Mouse (Mus musculus) midbrain, embryonic 13.5 days (tissue): ENCODE measurements around the gene Agpat4. TPM values are rescaled to one million over a fixed set of nuclear protein-coding genes. Genes with fewer than 3 reads are reported as not detected.

Source experiments
- ATAC-seq: fragments of 200-750 bp; cut with Nextera tagmentation; 2 replicates; pipeline ENCODE4 v1.8.0; 2017; ENCODE audit warnings: mild to moderate bottlenecking, moderate TSS enrichment, moderate library complexity
- H3K27ac ChIP-seq: fragments of 300-500 bp; sonication (generic); 2 replicates; pipeline ENCODE4 v1.5.1; 2015; ENCODE audit warnings: inconsistent platforms, mild to moderate bottlenecking, moderate library complexity
- H3K27me3 ChIP-seq: fragments of 300-500 bp; sonication (generic); 2 replicates; pipeline ENCODE4 v1.6.1; 2015; ENCODE audit warnings: mild to moderate bottlenecking, inconsistent platforms
- H3K36me3 ChIP-seq: fragments of 300-500 bp; sonication (generic); 2 replicates; pipeline ENCODE4 v1.6.1; 2015; ENCODE audit warnings: mild to moderate bottlenecking, inconsistent platforms
- H3K4me1 ChIP-seq: fragments of 300-500 bp; sonication (generic); replicated peaks from 2 replicates; pipeline ENCODE4 v1.6.1; 2015; ENCODE audit warnings: inconsistent platforms
- H3K4me2 ChIP-seq: fragments of 300-500 bp; sonication (generic); replicated peaks from 2 replicates; pipeline ENCODE4 v1.6.1; 2015; ENCODE audit warnings: moderate library complexity, mild to moderate bottlenecking, inconsistent platforms
- H3K4me3 ChIP-seq: fragments of 300-500 bp; sonication (generic); replicated peaks from 2 replicates; pipeline ENCODE4 v1.5.1; 2015; ENCODE audit warnings: mild to moderate bottlenecking, inconsistent platforms
- H3K9ac ChIP-seq: fragments of 300-500 bp; sonication (generic); replicated peaks from 2 replicates; pipeline ENCODE4 v1.6.1; 2015; ENCODE audit warnings: mild to moderate bottlenecking, inconsistent platforms
- H3K9me3 ChIP-seq: fragments of 300-500 bp; sonication (generic); 2 replicates; pipeline ENCODE4 v1.6.1; 2016; ENCODE audit warnings: mild to moderate bottlenecking, inconsistent platforms
- WGBS: fragments of 180-500 bp; shearing (Covaris S2); methylation state at CpG from one replicate; pipeline ENCODE4 v1.1.7; 2015; 5-methylcytosine and 5-hydroxymethylcytosine counted together
- polyA plus RNA-seq: library from polyadenylated mRNA; unstranded; fragments of >200 nt; fragmentation: Nextera tagmentation; extraction: Ambion mirVana; gene quantifications from 2 replicates; pipeline ENCODE4 v1.2.1, GENCODE M21; 2015

Gene Agpat4
- polyA plus RNA-seq, 1 experiment from 2014 or later = 51.9 TPM

- H3K27me3 ChIP-seq = no peaks in the 10 kb centered on the region
- H3K36me3 ChIP-seq = peaks cover 46% of the 10 kb centered on the region
- no peak overlapping the region for H3K4me2 ChIP-seq
- H3K9ac ChIP-seq = no peak overlapping the region
- ATAC-seq = no peak
- H3K9me3 ChIP-seq = no peaks in the 10 kb centered on the region
- no peak overlapping the region for H3K4me3 ChIP-seq
- no peak overlapping the region for H3K27ac ChIP-seq
- 0 out of 2 replicates have a peak, but pooled peaks cover 3% of the 10 kb centered on the region for H3K4me1 ChIP-seq
- 78% methylated on average over 4 of the region's 4 CpGs for WGBS
Observed at GRCm38 (mm10) chr17:12127056-12127455, 8.6 kb downstream of the Agpat4 start.

- WGBS = 81% methylated on average over 2 of the region's 2 CpGs
- no peaks in the 10 kb centered on the region for H3K27me3 ChIP-seq
- H3K9me3 ChIP-seq = no peaks in the 10 kb centered on the region
- no peak overlapping the region for H3K9ac ChIP-seq
- H3K27ac ChIP-seq = no peak overlapping the region
- peaks cover 56% of the 10 kb centered on the region for H3K36me3 ChIP-seq
- no peaks in the 10 kb centered on the region for H3K4me1 ChIP-seq
- no peak overlapping the region for H3K4me3 ChIP-seq
- ATAC-seq = no peak
- no peak overlapping the region for H3K4me2 ChIP-seq
Observed at GRCm38 (mm10) chr17:12128976-12129375, 10.5 kb downstream of the Agpat4 start.

- H3K36me3 ChIP-seq = peaks cover 48% of the 10 kb centered on the region
- no peak overlapping the region for H3K4me2 ChIP-seq
- no peak overlapping the region for H3K27ac ChIP-seq
- no peak for ATAC-seq
- 87% methylated on average over 5 of the region's 5 CpGs for WGBS
- no peak overlapping the region for H3K4me3 ChIP-seq
- no peaks in the 10 kb centered on the region for H3K27me3 ChIP-seq
- H3K9me3 ChIP-seq = no peaks in the 10 kb centered on the region
- H3K4me1 ChIP-seq = no peaks in the 10 kb centered on the region
- H3K9ac ChIP-seq = no peak overlapping the region
Observed at GRCm38 (mm10) chr17:12131171-12131570, 12.7 kb downstream of the Agpat4 start.

GRCm38 (mm10) chr17:12131581-12131980, 13.1 kb downstream of the Agpat4 start:
- Histone ChIP-seq H3K36me3 (peaks cover 44% of the 10 kb centered on the region), H3K4me1 (no peaks in the 10 kb centered on the region), H3K4me3 (no peak overlapping the region), H3K9me3 (no peaks in the 10 kb centered on the region), H3K4me2 (no peak overlapping the region), H3K9ac (no peak overlapping the region), H3K27ac (no peak overlapping the region), H3K27me3 (no peaks in the 10 kb centered on the region)
- 95% methylated on average over 7 of the region's 7 CpGs for WGBS
- ATAC-seq = no peak

GRCm38 (mm10) chr17:12132904-12133303, 14.4 kb downstream of the Agpat4 start:
- H3K4me1 ChIP-seq = no peaks in the 10 kb centered on the region
- 97% methylated on average over 3 of the region's 3 CpGs for WGBS
- no peaks in the 10 kb centered on the region for H3K9me3 ChIP-seq
- no peak overlapping the region for H3K4me2 ChIP-seq
- peaks cover 35% of the 10 kb centered on the region for H3K36me3 ChIP-seq
- H3K27ac ChIP-seq = no peak overlapping the region
- no peak for ATAC-seq
- no peak overlapping the region for H3K9ac ChIP-seq
- H3K27me3 ChIP-seq = no peaks in the 10 kb centered on the region
- no peak overlapping the region for H3K4me3 ChIP-seq

- peaks cover 35% of the 10 kb centered on the region for H3K36me3 ChIP-seq
- ATAC-seq = no peak
- H3K27me3 ChIP-seq = no peaks in the 10 kb centered on the region
- H3K9me3 ChIP-seq = no peaks in the 10 kb centered on the region
- H3K4me3 ChIP-seq = no peak overlapping the region
- no peak overlapping the region for H3K9ac ChIP-seq
- no peak overlapping the region for H3K4me2 ChIP-seq
- no peak overlapping the region for H3K27ac ChIP-seq
- 97% methylated on average over 8 of the region's 8 CpGs for WGBS
- no peaks in the 10 kb centered on the region for H3K4me1 ChIP-seq
Observed at GRCm38 (mm10) chr17:12133985-12134384, 15.5 kb downstream of the Agpat4 start.

GRCm38 (mm10) chr17:12134975-12135633, 16.6 kb downstream of the Agpat4 start:
- Histone ChIP-seq H3K4me3 (no peak overlapping the region), H3K4me1 (no peaks in the 10 kb centered on the region), H3K27me3 (no peaks in the 10 kb centered on the region), H3K9me3 (no peaks in the 10 kb centered on the region), H3K4me2 (no peak overlapping the region), H3K27ac (no peak overlapping the region), H3K36me3 (peaks cover 35% of the 10 kb centered on the region), H3K9ac (no peak overlapping the region)
- no peak for ATAC-seq
- 94% methylated on average over 12 of the region's 12 CpGs for WGBS

- no peak overlapping the region for H3K4me2 ChIP-seq
- no peak for ATAC-seq
- no peaks in the 10 kb centered on the region; the same call in 1 of the 2 replicates for H3K9me3 ChIP-seq
- WGBS = 97% methylated on average over 6 of the region's 6 CpGs
- H3K4me3 ChIP-seq = no peak overlapping the region
- H3K27ac ChIP-seq = no peak overlapping the region
- no peaks in the 10 kb centered on the region for H3K4me1 ChIP-seq
- no peaks in the 10 kb centered on the region for H3K27me3 ChIP-seq
- H3K36me3 ChIP-seq = peaks cover 18% of the 10 kb centered on the region; the same call in 1 of the 2 replicates
- H3K9ac ChIP-seq = no peak overlapping the region
Observed at GRCm38 (mm10) chr17:12138355-12138754, 19.9 kb downstream of the Agpat4 start.

GRCm38 (mm10) chr17:12143948-12144364, 25.5 kb downstream of the Agpat4 start:
- Histone ChIP-seq H3K27ac (no peak overlapping the region), H3K4me2 (no peak overlapping the region), H3K4me1 (no peaks in the 10 kb centered on the region), H3K36me3 (peaks cover 3% of the 10 kb centered on the region; the same call in 1 of the 2 replicates), H3K9me3 (no peaks in the 10 kb centered on the region; the same call in 1 of the 2 replicates), H3K27me3 (no peaks in the 10 kb centered on the region), H3K9ac (no peak overlapping the region), H3K4me3 (no peak overlapping the region)
- WGBS = 95% methylated on average over 5 of the region's 5 CpGs
- ATAC-seq = no peak

GRCm38 (mm10) chr17:12146132-12146681, 27.7 kb downstream of the Agpat4 start:
- H3K9me3 ChIP-seq = no peaks in the 10 kb centered on the region; the same call in 1 of the 2 replicates
- peaks cover 15% of the 10 kb centered on the region for H3K36me3 ChIP-seq
- no peak overlapping the region for H3K4me3 ChIP-seq
- H3K27ac ChIP-seq = no peak overlapping the region
- no peak for ATAC-seq
- no peaks in the 10 kb centered on the region for H3K27me3 ChIP-seq
- 88% methylated on average over 5 of the region's 5 CpGs for WGBS
- H3K4me2 ChIP-seq = no peak overlapping the region
- H3K4me1 ChIP-seq = no peaks in the 10 kb centered on the region
- H3K9ac ChIP-seq = no peak overlapping the region

- no peaks in the 10 kb centered on the region for H3K4me1 ChIP-seq
- no peaks in the 10 kb centered on the region; the same call in 1 of the 2 replicates for H3K9me3 ChIP-seq
- peaks cover 32% of the 10 kb centered on the region for H3K36me3 ChIP-seq
- no peak overlapping the region for H3K4me2 ChIP-seq
- H3K27me3 ChIP-seq = no peaks in the 10 kb centered on the region
- ATAC-seq = no peak
- WGBS = 94% methylated on average over 4 of the region's 4 CpGs
- H3K27ac ChIP-seq = no peak overlapping the region
- no peak overlapping the region for H3K4me3 ChIP-seq
- H3K9ac ChIP-seq = no peak overlapping the region
Observed at GRCm38 (mm10) chr17:12147830-12148229, 29.3 kb downstream of the Agpat4 start.

GRCm38 (mm10) chr17:12149232-12149861, 30.8 kb downstream of the Agpat4 start:
- H3K27ac ChIP-seq = no peak overlapping the region
- peaks cover 46% of the 10 kb centered on the region for H3K36me3 ChIP-seq
- H3K4me3 ChIP-seq = no peak overlapping the region
- no peak overlapping the region for H3K9ac ChIP-seq
- no peak for ATAC-seq
- no peak overlapping the region for H3K4me2 ChIP-seq
- no peaks in the 10 kb centered on the region for H3K9me3 ChIP-seq
- WGBS = 94% methylated on average over 6 of the region's 6 CpGs
- H3K27me3 ChIP-seq = no peaks in the 10 kb centered on the region
- H3K4me1 ChIP-seq = no peaks in the 10 kb centered on the region
